9 mouse cellular contexts compared by ENCODE assay signal in the genomic region with DNA sequence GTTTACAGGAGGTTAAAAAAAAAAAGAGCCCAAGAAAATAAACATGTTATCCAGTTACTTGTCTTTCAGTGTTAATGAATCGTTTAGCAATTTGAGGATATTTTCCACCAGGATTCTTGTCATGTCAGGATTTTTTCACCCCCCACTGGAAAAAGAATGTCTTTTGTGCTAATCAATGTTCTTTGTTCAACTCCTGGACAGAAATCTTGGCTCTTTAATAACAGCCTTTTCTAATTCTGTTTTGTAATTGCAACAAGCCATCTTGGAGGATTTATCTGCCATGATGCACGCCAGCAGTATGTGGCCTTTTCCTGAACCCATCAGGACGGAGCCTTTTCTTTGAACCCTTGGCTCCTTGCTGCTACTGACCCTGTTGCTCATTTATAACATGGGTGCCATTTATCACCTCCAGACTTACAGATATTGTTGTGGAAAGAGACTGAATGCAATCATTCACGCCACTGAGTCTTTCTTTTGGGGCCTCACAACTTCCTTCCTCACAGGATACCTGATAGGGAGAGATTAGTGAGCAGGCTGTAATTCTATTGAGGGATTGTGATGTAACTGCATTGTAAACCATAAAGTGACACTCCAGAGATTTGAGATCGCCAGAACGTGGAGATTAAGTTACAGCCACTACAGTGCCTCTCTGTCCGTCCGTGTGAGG.
DNase-seq lines count a peak whose midpoint lies in the region; ATAC-seq and TF ChIP-seq lines count a peak whose summit lies in the region.
"Had no signal": no experiment of that assay in that cellular context is flagged by ENCODE, and none has a peak within 500 bp of the region (broad histone marks: within the 10 kb centered on the region; RNA-seq: fewer than 3 reads in every experiment).

No protein-coding gene starts in this region.

- no peaks in the 10 kb centered on the region for H3K9me3 ChIP-seq in embryonic facial prominence, embryonic 14.5 days (ENCODE audit: control insufficient read depth, low read length)
- H3K9me3 ChIP-seq in kidney, embryonic 14.5 days (ENCODE audit: control insufficient read depth, low read length): no peaks in the 10 kb centered on the region

- no peak overlapping the region for H3K9ac ChIP-seq in embryonic facial prominence, embryonic 14.5 days (ENCODE audit: low read depth, low read length)
- H3K9ac ChIP-seq in kidney, embryonic 14.5 days (ENCODE audit: low read depth, low read length): no peak overlapping the region

- DNase-seq in heart, adult 9 months (ENCODE audit: low spot score in 2 of 2): peak; percentile 4 to 29
- no peak for DNase-seq in heart, postnatal 25 days (ENCODE audit: low spot score)
- DNase-seq in embryonic facial prominence, embryonic 14.5 days (ENCODE audit: low spot score): peak; percentile 45
- no peak for DNase-seq in layer of hippocampus, postnatal 14 days (ENCODE audit: low spot score in 2 of 2)
- no peak for DNase-seq in gastrocnemius, adult 2 months
- no peak for DNase-seq in left cerebral cortex, postnatal 10 days (ENCODE audit: extremely low spot score in 1 of 2, low spot score in 2 of 2)

- no peaks in the 10 kb centered on the region for H3K4me1 ChIP-seq in embryonic facial prominence, embryonic 14.5 days (ENCODE audit: control insufficient read depth, insufficient read depth, low read length)
- peaks cover 9% of the 10 kb centered on the region for H3K4me1 ChIP-seq in kidney, embryonic 14.5 days (ENCODE audit: control insufficient read depth, insufficient read depth, low read length)

- intact Hi-C loops in heart, postnatal 25 days (cut with DNase I): no loop called here
- intact Hi-C loops in gastrocnemius, adult 2 months (cut with DNase I): no loop called here
- intact Hi-C loops in left cerebral cortex, postnatal 10 days (cut with DNase I): no loop called here

- no peak for TF ChIP-seq CTCF in gastrocnemius, adult 2 months (IDR thresholded peaks at IDR 0.05)

- no peak overlapping the region for H3K4me2 ChIP-seq in embryonic facial prominence, embryonic 14.5 days (ENCODE audit: low read depth, low read length)
- H3K4me2 ChIP-seq in kidney, embryonic 14.5 days (replicated peaks; ENCODE audit: low read depth, low read length): no peak overlapping the region

- H3K36me3 ChIP-seq in embryonic facial prominence, embryonic 14.5 days (ENCODE audit: control insufficient read depth, insufficient read depth, low read length): no peaks in the 10 kb centered on the region
- H3K36me3 ChIP-seq in kidney, embryonic 14.5 days (ENCODE audit: control insufficient read depth, insufficient read depth, low read length): no peaks in the 10 kb centered on the region

- no peaks in the 10 kb centered on the region for H3K27me3 ChIP-seq in embryonic facial prominence, embryonic 14.5 days (replicated peaks; ENCODE audit: control insufficient read depth, insufficient read depth, low read length)
- no peaks in the 10 kb centered on the region for H3K27me3 ChIP-seq in kidney, embryonic 14.5 days (ENCODE audit: control insufficient read depth, insufficient read depth, low read length)

- WGBS in embryonic facial prominence, embryonic 14.5 days: 25% methylated on average over 8 of the region's 8 CpGs
- 3% methylated on average over 8 of the region's 8 CpGs for WGBS in kidney, embryonic 14.5 days

- H3K27ac ChIP-seq in embryonic facial prominence, embryonic 14.5 days (replicated peaks; ENCODE audit: low read depth, low read length): no peak overlapping the region
- H3K27ac ChIP-seq in kidney, embryonic 14.5 days (ENCODE audit: low read depth, low read length): peak overlapping the region; percentile 12; the same call in 1 of the 2 replicates
- H3K27ac ChIP-seq in gastrocnemius, adult 2 months: no peak overlapping the region

- peak; percentile 85; the same call in 1 of the 2 replicates for ATAC-seq in embryonic facial prominence, embryonic 14.5 days (ENCODE audit: low read depth)
- peak; percentile 94 for ATAC-seq in kidney, embryonic 14.5 days (ENCODE audit: low FRiP score, low TSS enrichment)
- ATAC-seq in megakaryocyte, adult 5-6 weeks (ENCODE audit: poor library complexity, severe bottlenecking): peak; percentile 33
- ATAC-seq: CD4-positive, CD25-positive, alpha-beta regulatory T cell, adult 4 months had no signal

- H3K4me3 ChIP-seq in embryonic facial prominence, embryonic 14.5 days (ENCODE audit: low read depth, low read length): no peak overlapping the region
- no peak overlapping the region for H3K4me3 ChIP-seq in kidney, embryonic 14.5 days (ENCODE audit: low read length)
- no peak overlapping the region for H3K4me3 ChIP-seq in gastrocnemius, adult 2 months

Comparison
In these comparisons a context has a peak if more than half of its experiments do, and no peak if none do; other contexts are left out.
1. DNase-seq: peak in heart, adult 9 months (2 of 2) and embryonic facial prominence, embryonic 14.5 days (single experiment); none in heart, postnatal 25 days (single experiment), layer of hippocampus, postnatal 14 days (0 of 2), gastrocnemius, adult 2 months (single experiment) and left cerebral cortex, postnatal 10 days (0 of 2).
2. ATAC-seq: peak in every context shown above with its lines; median percentile 94 in kidney, embryonic 14.5 days; 85 in embryonic facial prominence, embryonic 14.5 days; 33 in megakaryocyte, adult 5-6 weeks.